Mouse (Mus musculus) C2C12 (cell line): Measurements from ENCODE around the gene Gpr156.

ENCODE experiments used
- CEBPB ChIP-seq: IDR thresholded peaks from one replicate; pipeline ENCODE4 v1.6.1; 2011; ENCODE audit warnings: low read depth, mild to moderate bottlenecking, control low read depth, moderate library complexity
- CTCF ChIP-seq: IDR thresholded peaks from one replicate; pipeline ENCODE4 v1.5.1; 2011; ENCODE audit not compliant: control insufficient read depth, insufficient read depth, insufficient read length
- FOSL1 ChIP-seq: IDR thresholded peaks from one replicate; pipeline ENCODE4 v1.8.0; 2011; ENCODE audit warnings: mild to moderate bottlenecking, low read length; ENCODE audit not compliant: poor library complexity, insufficient read depth, severe bottlenecking
- MAX ChIP-seq: IDR thresholded peaks from one replicate; pipeline ENCODE4 v1.6.1; 2011; ENCODE audit warnings: mild to moderate bottlenecking, control low read depth
- MYOD1 ChIP-seq: IDR thresholded peaks from one replicate; pipeline ENCODE4 v1.6.1; 2011; ENCODE audit warnings: low read depth; ENCODE audit not compliant: control insufficient read depth, insufficient read length
- MYOG ChIP-seq: IDR thresholded peaks from one replicate; pipeline ENCODE4 v1.6.1; 2011; ENCODE audit not compliant: control insufficient read depth, insufficient read length; ENCODE audit errors: extremely low read depth
- USF1 ChIP-seq: IDR thresholded peaks from one replicate; pipeline ENCODE4 v1.6.1; 2011; ENCODE audit warnings: low read depth, mild to moderate bottlenecking, control low read depth, moderate library complexity

DNA sequence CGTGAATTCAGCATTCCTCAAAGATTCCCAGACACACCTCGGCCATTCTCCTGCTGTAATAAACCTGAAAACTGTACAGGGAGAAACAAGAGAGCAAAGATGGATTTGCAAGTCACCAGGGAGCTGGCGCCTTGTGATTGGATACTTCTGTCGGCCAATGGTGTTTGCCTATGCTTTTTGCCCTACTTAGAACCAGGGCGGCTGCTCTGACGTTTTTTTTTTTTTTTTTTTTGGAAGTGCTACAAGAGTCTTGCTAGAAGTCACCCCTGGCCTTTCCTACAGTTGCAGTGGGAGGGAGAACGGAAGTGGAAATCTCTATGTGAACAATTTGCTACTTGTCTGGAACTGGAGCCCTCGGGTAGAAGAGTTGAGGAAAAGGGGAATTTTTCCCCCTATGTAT, 56.1 kb downstream of the Gpr156 start:
- no peak for TF ChIP-seq CTCF
- no peak for TF ChIP-seq MYOG
- TF ChIP-seq USF1: no peak
- TF ChIP-seq FOSL1: no peak
- no peak for TF ChIP-seq MAX
- TF ChIP-seq CEBPB: no peak
- TF ChIP-seq MYOD1: no peak
